Mouse (Mus musculus) thymus, adult 2 months (tissue): ENCODE data around the gene Inmt.

Experiments
- CTCF ChIP-seq: fragments of 200-500 bp; IDR thresholded peaks from 2 replicates; pipeline ENCODE4 v1.5.1; 2012; ENCODE audit warnings: mild to moderate bottlenecking, control low read depth, low read length, moderate library complexity, borderline replicate concordance; ENCODE audit not compliant: control insufficient read depth, poor library complexity, insufficient read depth; ENCODE audit errors: extremely low read depth
- POLR2A ChIP-seq: fragments of 200-500 bp; IDR thresholded peaks from 2 replicates; pipeline ENCODE4 v1.6.1; 2012; ENCODE audit warnings: mild to moderate bottlenecking, low read length, control low read depth, moderate library complexity; ENCODE audit not compliant: control insufficient read depth, poor library complexity, insufficient read depth; ENCODE audit errors: extremely low read depth

- TF ChIP-seq CTCF = no peak
- no peak for TF ChIP-seq POLR2A
These were observed 28.4 kb upstream of the Inmt start, which contains the start of gene Mindy4 for GRCm38 (mm10) chr6:55202913-55203910.
